Mouse (Mus musculus) midbrain, embryonic 16.5 days (tissue): ENCODE measurements at regions not wholly inside any gene's neighbourhood (a gene's known extent, or its start where the extent isn't known, plus 50 kb on each side); places are given as distances from the start of the nearest gene placed in this dataset.
A peak's percentile ranks its signal among the peaks of the same experiment; 100 is the strongest.

Experiments used
- ATAC-seq: fragments of 200-750 bp; cut with Nextera tagmentation; 2 replicates; pipeline ENCODE4 v1.8.0; 2017; ENCODE audit warnings: moderate TSS enrichment
- H3K27ac ChIP-seq: fragments of 300-500 bp; sonication (generic); 2 replicates; pipeline ENCODE4 v1.5.1; 2014; ENCODE audit warnings: mild to moderate bottlenecking, low read length, mixed read lengths
- H3K27me3 ChIP-seq: fragments of 300-500 bp; sonication (generic); 2 replicates; pipeline ENCODE4 v1.6.1; 2014; ENCODE audit warnings: low read depth, low read length, mixed read lengths; ENCODE audit not compliant: control insufficient read depth, insufficient read depth
- H3K36me3 ChIP-seq: fragments of 300-500 bp; sonication (generic); 2 replicates; pipeline ENCODE4 v1.6.1; 2014; ENCODE audit warnings: mild to moderate bottlenecking, low read length, moderate library complexity, mixed read lengths; ENCODE audit not compliant: control insufficient read depth, insufficient read depth
- H3K4me1 ChIP-seq: fragments of 300-500 bp; sonication (generic); 2 replicates; pipeline ENCODE4 v1.6.1; 2014; ENCODE audit warnings: mild to moderate bottlenecking, low read length, mixed read lengths; ENCODE audit not compliant: control insufficient read depth, insufficient read depth
- H3K4me2 ChIP-seq: fragments of 300-500 bp; sonication (generic); 2 replicates; pipeline ENCODE4 v1.6.1; 2014; ENCODE audit warnings: mild to moderate bottlenecking, low read length, mixed read lengths
- H3K4me3 ChIP-seq: fragments of 300-500 bp; sonication (generic); 2 replicates; pipeline ENCODE4 v1.5.1; 2014; ENCODE audit warnings: low read depth, mild to moderate bottlenecking, low read length, moderate library complexity, mixed read lengths
- H3K9ac ChIP-seq: fragments of 300-500 bp; sonication (generic); 2 replicates; pipeline ENCODE4 v1.6.1; 2014; ENCODE audit warnings: low read depth, low read length, mixed read lengths
- H3K9me3 ChIP-seq: fragments of 300-500 bp; sonication (generic); replicated peaks from 2 replicates; pipeline ENCODE4 v1.6.1; 2014; ENCODE audit warnings: mild to moderate bottlenecking, low read length, mixed read lengths; ENCODE audit not compliant: control insufficient read depth, poor library complexity, severe bottlenecking
- WGBS: fragments of 180-500 bp; shearing (Covaris S2); extraction: QIAGEN DNeasy Blood & Tissue Kit; methylation state at CpG from one replicate; pipeline ENCODE4 v1.1.7; 2014; 5-methylcytosine and 5-hydroxymethylcytosine counted together

- WGBS: 86% methylated on average over 3 of the region's 3 CpGs
- peak; percentile 25; the same call in 1 of the 2 replicates for ATAC-seq
- Histone ChIP-seq H3K27me3 (no peaks in the 10 kb centered on the region), H3K9me3 (no peaks in the 10 kb centered on the region), H3K27ac (no peak overlapping the region), H3K4me3 (no peak overlapping the region), H3K9ac (no peak overlapping the region), H3K4me1 (no peaks in the 10 kb centered on the region), H3K36me3 (no peaks in the 10 kb centered on the region), H3K4me2 (no peak overlapping the region)
These were observed 52.4 kb upstream of the Aldh1b1 start for GRCm38 (mm10) chr4:45746451-45746850.

DNA sequence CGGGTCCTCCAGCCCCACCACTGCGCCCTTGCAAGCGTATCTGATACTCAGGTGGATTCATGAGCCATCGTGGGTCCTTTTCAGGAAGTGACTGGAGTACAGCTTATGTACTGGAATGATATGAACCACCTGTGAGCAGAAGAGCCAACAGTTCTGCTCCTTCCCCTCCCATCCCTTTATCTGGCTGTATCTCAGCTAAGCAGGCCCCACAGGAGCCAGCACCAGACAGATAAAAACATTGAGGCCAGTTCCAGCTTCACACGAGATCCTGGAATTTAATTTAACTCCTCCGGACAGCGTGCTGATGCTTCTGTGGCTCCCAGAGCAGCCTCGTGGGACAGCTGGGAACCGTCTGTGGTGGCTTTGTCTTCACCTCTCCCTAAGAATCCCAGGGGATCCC, 53.1 kb upstream of the Aldh1b1 start:
- no peaks in the 10 kb centered on the region for H3K36me3 ChIP-seq
- H3K9ac ChIP-seq: no peak overlapping the region
- no peak overlapping the region for H3K27ac ChIP-seq
- H3K4me1 ChIP-seq: no peaks in the 10 kb centered on the region
- H3K4me3 ChIP-seq: no peak overlapping the region
- no peaks in the 10 kb centered on the region for H3K9me3 ChIP-seq
- no peak for ATAC-seq
- H3K27me3 ChIP-seq: no peaks in the 10 kb centered on the region
- H3K4me2 ChIP-seq: no peak overlapping the region
- WGBS: 59% methylated on average over 9 of the region's 9 CpGs

DNA sequence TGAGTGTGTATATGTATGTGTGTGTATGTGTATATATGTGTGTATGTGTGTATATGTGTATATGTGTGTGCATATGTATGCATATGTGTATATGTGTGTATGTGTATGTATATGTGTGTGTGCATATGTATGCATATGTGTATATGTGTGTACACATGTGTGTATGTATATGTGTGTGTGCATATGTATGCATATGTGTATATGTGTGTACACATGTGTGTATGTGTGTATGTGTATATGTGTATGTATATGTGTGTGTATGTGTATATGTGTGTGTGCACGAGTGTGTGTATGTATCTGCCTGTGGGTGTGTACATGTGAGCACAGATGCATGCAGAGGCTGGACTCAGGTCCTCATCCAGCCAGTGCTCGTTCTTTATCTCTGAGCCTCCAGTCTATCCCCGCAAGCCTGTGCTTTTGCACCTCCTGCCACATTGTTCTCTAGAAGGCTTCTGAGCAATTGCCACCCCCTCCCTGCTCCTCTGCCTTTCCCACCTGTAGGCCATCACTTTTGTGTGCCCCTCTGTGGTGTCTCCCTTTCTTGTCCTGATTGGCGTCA, 53.9 kb upstream of the Aldh1b1 start:
- H3K4me3 ChIP-seq: no peak overlapping the region
- H3K27me3 ChIP-seq: no peaks in the 10 kb centered on the region
- H3K36me3 ChIP-seq: no peaks in the 10 kb centered on the region
- H3K4me1 ChIP-seq: no peaks in the 10 kb centered on the region
- H3K27ac ChIP-seq: no peak overlapping the region
- H3K4me2 ChIP-seq: no peak overlapping the region
- H3K9me3 ChIP-seq: no peaks in the 10 kb centered on the region
- no peak overlapping the region for H3K9ac ChIP-seq
- ATAC-seq: no peak
- 92% methylated on average over 4 of the region's 4 CpGs for WGBS

DNA sequence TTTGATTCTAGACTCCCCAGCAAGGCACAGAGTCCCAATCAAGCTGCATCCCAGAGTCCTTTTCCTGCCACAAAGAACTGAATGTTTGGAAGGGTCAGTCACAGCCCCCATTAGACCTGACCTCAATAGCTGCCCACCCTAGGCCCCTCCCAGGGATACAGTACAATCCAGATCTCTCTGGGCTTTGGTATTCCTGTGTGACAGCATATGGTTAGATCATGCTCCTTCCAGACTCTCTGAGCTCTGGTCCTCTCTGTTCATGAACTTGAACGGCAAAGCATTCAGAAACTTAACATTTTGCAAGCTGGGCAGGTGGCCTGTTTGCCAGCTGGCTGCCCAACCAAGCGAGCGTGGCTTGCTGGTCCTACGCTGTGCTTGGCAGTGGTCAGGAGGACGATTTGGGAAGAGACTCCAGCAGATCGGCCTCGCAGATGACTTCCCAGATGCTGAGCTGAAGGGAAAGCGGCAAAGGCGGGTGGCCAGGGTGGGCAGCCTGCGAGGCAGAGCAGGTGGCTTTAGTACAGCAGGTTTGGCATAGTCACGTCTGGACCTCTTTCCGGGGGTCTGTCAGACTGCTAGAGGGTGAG, 58.0 kb upstream of the Aldh1b1 start:
- ATAC-seq: no peak
- H3K27ac ChIP-seq: no peak overlapping the region
- WGBS: 85% methylated on average over 12 of the region's 12 CpGs

GRCm38 (mm10) chr4:45740319-45740718, 58.5 kb upstream of the Aldh1b1 start:
- Histone ChIP-seq H3K9me3 (no peaks in the 10 kb centered on the region), H3K36me3 (no peaks in the 10 kb centered on the region), H3K9ac (no peak overlapping the region), H3K4me3 (no peak overlapping the region), H3K27me3 (no peaks in the 10 kb centered on the region), H3K4me1 (peaks cover 18% of the 10 kb centered on the region), H3K4me2 (no peak overlapping the region), H3K27ac (no peak overlapping the region)
- 73% methylated on average over 5 of the region's 5 CpGs for WGBS
- ATAC-seq: no peak

More for the DNA sequence above, 58.0 kb upstream of the Aldh1b1 start:
- no peaks in the 10 kb centered on the region for H3K36me3 ChIP-seq
- H3K27me3 ChIP-seq: no peaks in the 10 kb centered on the region
- H3K4me1 ChIP-seq: peaks cover 18% of the 10 kb centered on the region
- no peak overlapping the region for H3K4me2 ChIP-seq
- no peak overlapping the region for H3K9ac ChIP-seq
- H3K4me3 ChIP-seq: no peak overlapping the region
- no peaks in the 10 kb centered on the region for H3K9me3 ChIP-seq

- H3K9ac ChIP-seq: no peak overlapping the region
- H3K4me3 ChIP-seq: no peak overlapping the region
- H3K36me3 ChIP-seq: no peaks in the 10 kb centered on the region
- H3K27ac ChIP-seq: 0 out of 2 replicates have a peak overlapping the region, but pooled peaks have one; percentile 23
- peaks cover 18% of the 10 kb centered on the region for H3K4me1 ChIP-seq
- H3K27me3 ChIP-seq: no peaks in the 10 kb centered on the region
- 56% methylated on average over 3 of the region's 3 CpGs for WGBS
- no peak for ATAC-seq
- H3K9me3 ChIP-seq: no peaks in the 10 kb centered on the region
- no peak overlapping the region for H3K4me2 ChIP-seq
These were observed 59.1 kb upstream of the Aldh1b1 start for GRCm38 (mm10) chr4:45739696-45740095.

GRCm38 (mm10) chr4:45739168-45739567, 59.7 kb upstream of the Aldh1b1 start:
- Histone ChIP-seq H3K27me3 (no peaks in the 10 kb centered on the region), H3K4me3 (no peak overlapping the region), H3K36me3 (no peaks in the 10 kb centered on the region), H3K9me3 (no peaks in the 10 kb centered on the region), H3K9ac (no peak overlapping the region), H3K4me2 (no peak overlapping the region), H3K27ac (peak overlapping the region; percentile 47), H3K4me1 (peaks cover 18% of the 10 kb centered on the region)
- 35% methylated on average over 9 of the region's 9 CpGs for WGBS
- ATAC-seq: no peak

DNA sequence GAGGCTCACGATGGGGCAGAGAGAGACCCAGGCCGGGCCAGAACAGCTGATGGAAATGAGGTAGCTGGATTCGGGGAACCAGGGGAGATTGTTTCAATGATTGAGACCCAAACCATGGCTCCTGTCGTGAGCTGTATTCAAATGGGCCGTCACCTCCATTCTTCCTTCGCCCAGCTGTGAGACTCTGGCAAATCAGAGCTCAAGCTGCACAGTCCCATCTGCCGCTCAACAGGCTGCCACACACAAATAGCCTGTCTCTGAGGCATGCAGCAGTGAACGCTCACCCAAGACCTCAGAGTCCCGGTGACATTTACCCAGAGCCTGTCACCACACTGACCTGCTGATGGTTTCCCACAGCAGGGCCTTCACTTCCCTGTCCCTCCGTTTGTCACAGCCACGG, 60.1 kb upstream of the Aldh1b1 start:
- no peaks in the 10 kb centered on the region for H3K9me3 ChIP-seq
- no peaks in the 10 kb centered on the region for H3K36me3 ChIP-seq
- 0 out of 2 replicates have a peak overlapping the region, but pooled peaks have one; percentile 20 for H3K9ac ChIP-seq
- 30% methylated on average over 11 of the region's 11 CpGs for WGBS
- H3K4me3 ChIP-seq: no peak overlapping the region
- H3K4me2 ChIP-seq: no peak overlapping the region
- H3K4me1 ChIP-seq: peaks cover 18% of the 10 kb centered on the region
- ATAC-seq: no peak
- H3K27me3 ChIP-seq: no peaks in the 10 kb centered on the region
- H3K27ac ChIP-seq: peak overlapping the region; percentile 47

DNA sequence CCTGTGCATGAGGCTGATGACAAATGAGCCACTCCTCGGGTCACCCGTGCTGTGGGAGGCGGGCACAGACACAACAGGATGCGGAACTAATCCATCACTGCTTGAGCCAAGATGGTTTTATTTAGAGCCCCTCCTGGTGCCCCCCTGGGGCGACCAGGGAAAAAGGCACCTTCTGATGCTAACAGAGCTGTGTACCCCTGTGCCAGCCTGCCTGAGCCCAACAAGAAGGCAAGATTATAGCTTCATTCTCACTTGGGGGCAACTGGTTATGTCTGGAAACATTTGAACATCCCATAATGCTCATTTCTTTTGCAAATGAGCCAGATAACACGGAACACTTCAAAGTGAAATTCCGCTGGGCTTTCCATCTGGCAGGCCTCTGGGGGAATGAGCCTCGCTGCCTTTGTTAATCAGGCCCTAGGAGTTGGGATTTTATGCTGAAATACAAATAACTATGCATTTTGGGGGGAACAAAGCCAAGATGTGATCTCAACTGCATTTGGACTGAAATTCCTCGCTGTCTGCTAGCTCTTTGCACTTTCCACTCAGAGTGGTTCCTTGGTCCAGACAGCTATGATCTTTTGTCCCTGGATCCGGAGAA, 62.5 kb upstream of the Aldh1b1 start:
- H3K4me1 ChIP-seq: peaks cover 18% of the 10 kb centered on the region
- H3K4me3 ChIP-seq: no peak overlapping the region
- no peaks in the 10 kb centered on the region for H3K9me3 ChIP-seq
- H3K27ac ChIP-seq: peak overlapping the region; percentile 68
- no peak overlapping the region for H3K4me2 ChIP-seq
- 19% methylated on average over 10 of the region's 10 CpGs for WGBS
- H3K36me3 ChIP-seq: no peaks in the 10 kb centered on the region
- no peak overlapping the region for H3K9ac ChIP-seq
- ATAC-seq: peak; percentile 54
- no peaks in the 10 kb centered on the region for H3K27me3 ChIP-seq
